Mouse (Mus musculus) C2C12 (cell line): ENCODE data around the gene Pigb. TPM values are rescaled to one million over a fixed set of nuclear protein-coding genes. Genes with fewer than 3 reads are reported as not detected.

Experiments
- H3K27me3 ChIP-seq: one replicate; pipeline ENCODE4 v1.6.1; 2011; ENCODE audit not compliant: control insufficient read depth, insufficient read depth, insufficient read length
- H3K36me3 ChIP-seq: one replicate; pipeline ENCODE4 v1.6.1; 2011; ENCODE audit not compliant: control insufficient read depth, insufficient read depth
- H3K4me3 ChIP-seq: one replicate; pipeline ENCODE4 v1.5.1; 2011; ENCODE audit warnings: mild to moderate bottlenecking, control low read depth; ENCODE audit not compliant: poor library complexity, insufficient read depth, severe bottlenecking
- H3K79me2 ChIP-seq: one replicate; pipeline ENCODE4 v1.6.1; 2011; ENCODE audit not compliant: control insufficient read depth, insufficient read depth
- H3K79me3 ChIP-seq: one replicate; pipeline ENCODE4 v1.6.1; 2011; ENCODE audit warnings: low read depth, control low read depth
- H3ac ChIP-seq: one replicate; pipeline ENCODE3; 2011; ENCODE audit warnings: low read depth; ENCODE audit not compliant: control insufficient read depth, insufficient read length
- CEBPB ChIP-seq: IDR thresholded peaks from one replicate; pipeline ENCODE4 v1.6.1; 2011; ENCODE audit warnings: low read depth, mild to moderate bottlenecking, control low read depth, moderate library complexity
- CTCF ChIP-seq: IDR thresholded peaks from one replicate; pipeline ENCODE4 v1.5.1; 2011; ENCODE audit not compliant: control insufficient read depth, insufficient read depth, insufficient read length
- FOSL1 ChIP-seq: IDR thresholded peaks from one replicate; pipeline ENCODE4 v1.8.0; 2011; ENCODE audit warnings: mild to moderate bottlenecking, low read length; ENCODE audit not compliant: poor library complexity, insufficient read depth, severe bottlenecking
- MAX ChIP-seq: IDR thresholded peaks from one replicate; pipeline ENCODE4 v1.6.1; 2011; ENCODE audit warnings: mild to moderate bottlenecking, control low read depth
- MYOD1 ChIP-seq: IDR thresholded peaks from one replicate; pipeline ENCODE4 v1.6.1; 2011; ENCODE audit warnings: low read depth; ENCODE audit not compliant: control insufficient read depth, insufficient read length
- MYOG ChIP-seq: IDR thresholded peaks from one replicate; pipeline ENCODE4 v1.6.1; 2011; ENCODE audit not compliant: control insufficient read depth, insufficient read length; ENCODE audit errors: extremely low read depth
- USF1 ChIP-seq: IDR thresholded peaks from one replicate; pipeline ENCODE4 v1.6.1; 2011; ENCODE audit warnings: low read depth, mild to moderate bottlenecking, control low read depth, moderate library complexity
- polyA plus RNA-seq: library from polyadenylated mRNA; unstranded; fragments of >200 nt; fragmentation: generic; extraction: Trizol; gene quantifications from one replicate; pipeline ENCODE4 v1.2.1, GENCODE M21; 2012; ENCODE audit warnings: missing spikeins

The Pigb gene
- polyA plus RNA-seq, 1 experiment = 5.9 TPM

DNA sequence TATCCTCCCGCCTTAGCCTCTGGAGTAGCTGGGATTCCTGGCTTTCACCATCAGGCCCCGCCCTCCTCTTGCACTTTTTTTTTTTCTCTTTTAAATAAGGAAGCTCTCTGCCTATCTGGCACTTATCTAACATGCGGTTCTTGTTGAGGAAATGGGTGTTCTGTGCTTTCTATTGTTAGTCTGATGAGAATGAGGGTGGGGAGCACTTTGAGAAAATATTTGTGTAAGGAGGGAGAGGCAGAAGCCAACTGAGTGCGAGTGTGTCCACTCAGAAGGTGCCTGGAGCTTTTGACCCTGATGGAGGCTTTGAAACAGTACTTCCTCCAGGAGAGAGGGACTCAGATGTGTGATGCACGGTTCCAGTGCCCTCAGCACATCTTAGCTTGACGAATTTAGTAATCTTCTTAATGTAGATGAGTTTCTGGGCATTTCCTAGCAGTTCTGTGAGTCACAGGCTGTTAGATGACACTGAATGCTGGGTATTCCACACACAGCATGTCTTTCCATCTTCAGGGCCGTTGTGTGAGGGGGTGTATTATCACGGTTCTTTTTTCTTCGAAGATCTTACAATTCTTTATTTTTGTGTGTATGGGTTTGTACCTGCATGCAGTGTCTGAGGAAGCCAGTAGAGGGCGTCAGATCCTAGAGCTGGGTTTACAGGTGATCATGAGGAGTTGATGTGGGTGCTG is 30.9 kb upstream of the Pigb start:
- TF ChIP-seq CEBPB = no peak
- no peak overlapping the region for H3ac ChIP-seq
- H3K79me3 ChIP-seq = no peaks in the 10 kb centered on the region
- H3K4me3 ChIP-seq = no peak overlapping the region
- H3K36me3 ChIP-seq = no peaks in the 10 kb centered on the region
- no peaks in the 10 kb centered on the region for H3K79me2 ChIP-seq
- peaks cover 23% of the 10 kb centered on the region for H3K27me3 ChIP-seq

DNA sequence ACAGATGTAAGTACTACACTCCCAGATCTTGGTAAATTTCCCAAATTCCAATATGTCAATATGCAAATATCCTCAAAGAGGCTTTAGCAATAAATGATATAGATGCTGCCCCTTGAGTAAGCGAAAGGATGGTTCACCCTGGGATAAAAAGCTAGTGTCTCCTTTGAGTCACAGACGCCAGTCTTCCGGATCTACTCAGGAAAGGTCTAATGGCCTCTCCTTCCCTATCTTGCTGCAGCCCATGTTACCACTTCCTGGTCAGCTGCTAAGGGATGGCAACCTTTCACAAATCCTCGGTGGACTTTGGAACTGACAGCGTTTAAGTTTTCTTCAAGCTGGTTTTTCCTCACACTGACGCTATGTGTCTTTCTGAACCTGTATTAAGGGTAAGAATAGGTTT is 28.5 kb upstream of the Pigb start:
- peaks cover 14% of the 10 kb centered on the region for H3K27me3 ChIP-seq
- no peak overlapping the region for H3K4me3 ChIP-seq
- no peaks in the 10 kb centered on the region for H3K36me3 ChIP-seq
- H3K79me2 ChIP-seq = no peaks in the 10 kb centered on the region
- no peak for TF ChIP-seq MAX
- no peak for TF ChIP-seq CEBPB
- no peak for TF ChIP-seq FOSL1
- no peak for TF ChIP-seq CTCF
- TF ChIP-seq MYOD1 = no peak
- TF ChIP-seq MYOG = no peak
- H3ac ChIP-seq = no peak overlapping the region
- no peaks in the 10 kb centered on the region for H3K79me3 ChIP-seq

DNA sequence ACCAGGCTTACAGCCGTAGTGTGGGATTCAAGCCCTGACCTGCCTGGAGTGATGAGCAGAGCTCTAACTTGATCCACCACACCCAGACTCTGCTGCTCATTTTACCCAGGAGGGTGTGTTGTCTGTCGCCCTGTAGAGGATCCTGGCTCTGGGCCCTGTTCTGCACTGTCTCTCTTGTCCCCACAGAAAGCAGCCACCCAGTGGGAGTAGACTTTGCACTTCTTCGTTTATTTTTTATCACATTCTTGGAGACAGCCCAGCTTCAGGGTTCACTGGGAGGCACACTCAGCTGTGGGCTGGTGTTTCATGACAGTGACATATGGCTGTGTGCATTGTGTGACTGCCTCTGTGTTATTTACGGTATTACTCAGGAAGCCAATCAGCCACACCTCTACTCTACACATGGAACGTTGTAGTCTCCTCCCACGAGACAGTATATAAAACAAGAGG is 28.1 kb upstream of the Pigb start:
- no peak for TF ChIP-seq MYOD1
- no peak for TF ChIP-seq USF1
- no peak for TF ChIP-seq MAX
- TF ChIP-seq CEBPB = no peak
- TF ChIP-seq FOSL1 = no peak
- TF ChIP-seq CTCF = no peak
- TF ChIP-seq MYOG = no peak

DNA sequence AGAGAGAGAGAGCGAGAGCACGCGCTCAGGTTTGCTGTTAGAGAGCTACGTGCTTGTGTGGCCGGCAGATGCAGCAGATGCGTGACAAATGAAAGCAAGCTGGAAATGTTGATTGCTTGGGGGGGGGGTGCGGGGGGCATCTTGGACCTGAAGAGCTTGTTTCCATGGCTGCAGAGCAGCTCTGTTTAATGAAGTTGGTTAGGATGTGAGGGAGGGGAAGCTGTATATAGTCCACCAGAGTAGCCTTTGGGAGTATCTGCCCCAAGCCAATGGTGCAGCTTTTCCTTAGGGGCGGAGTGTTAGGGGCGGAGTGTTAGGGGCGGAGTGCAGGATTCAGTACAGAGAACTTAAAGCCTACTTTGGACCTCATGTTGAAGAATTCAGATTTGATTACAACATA is 26.9 kb upstream of the Pigb start:
- no peak for TF ChIP-seq CTCF
- no peak for TF ChIP-seq USF1
- peaks cover 6% of the 10 kb centered on the region for H3K27me3 ChIP-seq
- no peaks in the 10 kb centered on the region for H3K79me3 ChIP-seq
- no peak overlapping the region for H3K4me3 ChIP-seq
- no peaks in the 10 kb centered on the region for H3K79me2 ChIP-seq
- no peaks in the 10 kb centered on the region for H3K36me3 ChIP-seq
- no peak overlapping the region for H3ac ChIP-seq

More for the DNA sequence above, 28.1 kb upstream of the Pigb start:
- Histone ChIP-seq H3K79me2 (no peaks in the 10 kb centered on the region), H3K36me3 (no peaks in the 10 kb centered on the region), H3ac (no peak overlapping the region), H3K79me3 (no peaks in the 10 kb centered on the region), H3K27me3 (peaks cover 14% of the 10 kb centered on the region), H3K4me3 (no peak overlapping the region)

DNA sequence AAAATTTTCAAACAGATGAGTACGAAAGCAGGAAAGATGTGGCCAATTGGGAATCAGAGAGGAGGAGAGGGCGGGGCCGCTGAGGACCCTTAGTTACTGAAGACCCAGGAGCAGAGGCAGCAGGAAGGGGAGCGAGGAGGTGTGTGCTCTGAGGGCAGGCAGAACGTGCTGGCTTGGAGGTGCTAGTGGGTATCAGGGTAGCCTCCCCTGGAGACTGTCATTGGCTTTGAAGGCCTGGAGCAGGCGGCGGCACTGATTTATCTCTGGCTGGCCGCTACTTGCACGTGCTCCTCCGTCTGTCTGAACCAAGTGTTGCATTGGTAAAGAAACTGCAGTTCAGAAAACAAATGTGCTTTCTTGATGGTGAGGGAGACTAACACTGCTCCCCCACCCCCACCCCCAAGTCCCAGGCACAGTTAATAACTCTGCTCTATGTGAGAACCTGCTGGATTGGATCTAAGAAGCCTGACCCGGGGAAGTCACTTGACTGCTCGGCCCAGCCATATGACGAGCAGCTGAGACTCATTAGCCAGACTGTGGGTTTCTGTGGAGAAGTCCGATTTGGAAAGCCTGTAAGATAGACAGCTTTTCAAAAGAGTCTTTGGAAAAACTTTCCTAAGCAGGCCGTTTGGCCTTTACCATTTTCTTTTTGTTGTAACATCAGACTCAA is 23.6 kb upstream of the Pigb start:
- no peak overlapping the region for H3ac ChIP-seq
- no peak for TF ChIP-seq CEBPB
- H3K4me3 ChIP-seq = no peak overlapping the region
- H3K27me3 ChIP-seq = peaks cover 6% of the 10 kb centered on the region
- H3K36me3 ChIP-seq = no peaks in the 10 kb centered on the region
- H3K79me2 ChIP-seq = no peaks in the 10 kb centered on the region
- no peaks in the 10 kb centered on the region for H3K79me3 ChIP-seq

DNA sequence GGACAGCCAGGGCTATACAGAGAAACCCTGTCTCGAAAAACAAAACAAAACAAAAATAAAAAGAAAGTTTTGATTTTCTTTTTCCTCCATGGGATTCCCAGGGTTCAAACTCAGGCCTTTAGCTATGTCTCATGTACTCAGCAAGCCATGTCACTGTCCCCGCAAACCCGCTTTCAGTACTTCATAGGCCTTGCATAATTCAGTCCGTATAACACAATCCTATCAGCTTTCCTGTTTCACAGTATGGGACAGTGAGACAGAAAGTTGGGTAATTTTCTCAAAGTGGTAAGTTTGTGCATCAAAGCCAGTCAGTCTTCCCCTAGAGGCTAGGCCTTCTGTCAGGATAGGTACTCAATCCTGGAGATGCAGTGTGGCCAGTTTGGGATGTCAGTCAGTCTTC is 19.0 kb upstream of the Pigb start:
- TF ChIP-seq MAX = no peak
- no peak for TF ChIP-seq FOSL1
- TF ChIP-seq MYOD1 = no peak
- no peak for TF ChIP-seq CTCF
- TF ChIP-seq CEBPB = no peak
- no peak for TF ChIP-seq USF1
- no peak for TF ChIP-seq MYOG
- Histone ChIP-seq H3K79me2 (no peaks in the 10 kb centered on the region), H3ac (no peak overlapping the region), H3K79me3 (no peaks in the 10 kb centered on the region), H3K27me3 (peaks cover 9% of the 10 kb centered on the region), H3K4me3 (no peak overlapping the region), H3K36me3 (no peaks in the 10 kb centered on the region)
